In genomic region chr1:13426328-13427067, GRCm38 (mm10) we compare ENCODE assay signal across 7 mouse cellular contexts.
DNase-seq lines count a peak whose midpoint lies in the region; ATAC-seq lines count a peak whose summit lies in the region.

No protein-coding gene starts in this region.

- intact Hi-C loops in gastrocnemius, postnatal 14 days (cut with DNase I; ENCODE audit: low total_unique reads): no loop called here
- intact Hi-C loops in left cerebral cortex, postnatal 25 days (cut with DNase I): no loop called here

- peak; percentile 72 to 91 for DNase-seq in adrenal gland, adult (ENCODE audit: inconsistent age in 2 of 2, low spot score in 1 of 2)
- DNase-seq in gastrocnemius, postnatal 14 days: peak; percentile 77
- peak; percentile 89 for DNase-seq in induced T-regulatory cell, adult 2 months (ENCODE audit: low read depth)
- DNase-seq in left cerebral cortex, postnatal 25 days (ENCODE audit: low spot score in 2 of 2): peak; percentile 27 to 36
- peak; percentile 12 for DNase-seq in right cerebral cortex, postnatal 25 days

- peak; percentile 82 for ATAC-seq in common myeloid progenitor, adult 5-6 weeks (replicated peaks; ENCODE audit: low read depth, poor library complexity, severe bottlenecking)
- ATAC-seq in megakaryocyte-erythroid progenitor cell, adult 5-6 weeks (replicated peaks; ENCODE audit: low FRiP score, low TSS enrichment, poor library complexity, severe bottlenecking): peak; percentile 87

Comparison
In these comparisons a context has a peak if more than half of its experiments do, and no peak if none do; other contexts are left out.
1. Peak in every context shown above with its lines: DNase-seq and ATAC-seq.
2. DNase-seq: peak in every context shown above with its lines; median percentile 89 in induced T-regulatory cell, adult 2 months; 82 in adrenal gland, adult; 77 in gastrocnemius, postnatal 14 days; 32 in left cerebral cortex, postnatal 25 days; 12 in right cerebral cortex, postnatal 25 days.